Mouse (Mus musculus) cortical plate, adult 2 months (tissue): ENCODE measurements around the gene Slc25a34.

Experiments
- CTCF ChIP-seq: fragments of 200-500 bp; IDR thresholded peaks from 2 replicates; pipeline ENCODE4 v1.5.1; 2011; ENCODE audit warnings: mild to moderate bottlenecking, control low read depth, low read length; ENCODE audit not compliant: insufficient read depth; ENCODE audit errors: extremely low read depth
- POLR2A ChIP-seq: fragments of 200-500 bp; IDR thresholded peaks from 2 replicates; pipeline ENCODE4 v1.6.1; 2011; ENCODE audit warnings: mild to moderate bottlenecking, low read length, control low read depth; ENCODE audit not compliant: insufficient read depth; ENCODE audit errors: extremely low read depth

DNA sequence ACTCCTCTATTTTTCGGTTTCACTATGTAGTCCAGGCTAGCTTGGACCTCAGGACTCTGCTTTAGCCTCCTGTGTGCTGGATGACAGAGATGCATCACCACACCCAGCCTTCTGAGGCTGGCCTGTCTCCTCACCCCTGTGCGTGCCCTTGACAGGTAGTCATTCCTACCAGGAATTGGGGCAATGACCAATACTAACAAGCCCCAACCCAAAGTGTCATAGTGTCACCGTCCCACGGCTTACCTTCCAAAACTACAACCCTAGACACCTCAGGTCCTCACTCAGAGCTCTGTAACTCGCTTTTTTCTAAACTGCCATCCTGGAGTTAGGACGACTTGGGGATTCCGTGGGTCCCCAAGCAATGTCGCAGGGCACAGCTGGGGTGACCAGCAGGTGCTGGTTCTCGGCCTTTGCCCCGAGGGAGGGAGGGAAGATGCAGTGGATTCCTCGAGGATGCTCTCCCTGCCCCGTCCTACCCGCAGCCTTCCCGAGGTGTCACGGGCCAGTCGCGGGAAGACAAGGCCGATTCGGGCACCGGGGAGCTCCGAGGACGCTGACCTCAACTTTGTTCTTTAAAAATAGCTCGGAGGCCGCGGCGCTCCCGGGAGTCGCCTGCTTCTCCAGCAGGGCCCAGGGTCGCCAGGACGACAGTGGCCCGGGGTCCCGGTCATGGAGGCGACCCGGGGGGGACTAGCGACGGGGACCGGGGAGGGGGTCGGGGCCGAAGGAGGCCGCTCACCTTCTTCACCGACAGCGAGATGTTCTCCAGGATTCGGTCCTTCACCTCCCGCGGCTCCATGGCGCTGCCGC lies 39.7 kb upstream of the Slc25a34 start:
- TF ChIP-seq POLR2A (no peak), CTCF (no peak)
